Mouse (Mus musculus) embryonic facial prominence, embryonic 15.5 days (tissue): ENCODE results near the gene Tshz2. TPM values are rescaled to one million over a fixed set of nuclear protein-coding genes. Genes with fewer than 3 reads are reported as not detected.
"Not testable (repeated sequence)": the region's sequence is repeated elsewhere in the genome, so short reads cannot be mapped to it uniquely, and the experiment has no call there.

ENCODE experiments used
- ATAC-seq: fragments of 200-750 bp; cut with Nextera tagmentation; 2 replicates; pipeline ENCODE4 v1.8.0; 2017; ENCODE audit warnings: low read depth, moderate TSS enrichment; ENCODE audit not compliant: insufficient number of reproducible peaks, low FRiP score, low TSS enrichment
- H3K27ac ChIP-seq: fragments of 300-500 bp; sonication (generic); replicated peaks from 2 replicates; pipeline ENCODE4 v1.5.1; 2015; ENCODE audit warnings: mild to moderate bottlenecking, inconsistent platforms
- H3K27me3 ChIP-seq: fragments of 300-500 bp; sonication (generic); 2 replicates; pipeline ENCODE4 v1.6.1; 2015; ENCODE audit warnings: inconsistent platforms
- H3K36me3 ChIP-seq: fragments of 300-500 bp; sonication (generic); 2 replicates; pipeline ENCODE4 v1.6.1; 2015; ENCODE audit warnings: mild to moderate bottlenecking, inconsistent platforms
- H3K4me1 ChIP-seq: fragments of 300-500 bp; sonication (generic); 2 replicates; pipeline ENCODE4 v1.6.1; 2015; ENCODE audit warnings: inconsistent platforms
- H3K4me2 ChIP-seq: fragments of 300-500 bp; sonication (generic); replicated peaks from 2 replicates; pipeline ENCODE4 v1.6.1; 2015; ENCODE audit warnings: mild to moderate bottlenecking, inconsistent platforms
- H3K4me3 ChIP-seq: fragments of 300-500 bp; sonication (generic); replicated peaks from 2 replicates; pipeline ENCODE4 v1.5.1; 2015; ENCODE audit warnings: mild to moderate bottlenecking, inconsistent platforms
- H3K9ac ChIP-seq: fragments of 300-500 bp; sonication (generic); 2 replicates; pipeline ENCODE4 v1.6.1; 2015; ENCODE audit warnings: inconsistent platforms
- H3K9me3 ChIP-seq: fragments of 300-500 bp; sonication (generic); replicated peaks from 2 replicates; pipeline ENCODE4 v1.6.1; 2016; ENCODE audit warnings: inconsistent platforms
- WGBS: fragments of 180-500 bp; shearing (Covaris S2); methylation state at CpG from one replicate; pipeline ENCODE4 v1.1.7; 2015; 5-methylcytosine and 5-hydroxymethylcytosine counted together
- polyA plus RNA-seq: library from polyadenylated mRNA; unstranded; fragments of >200 nt; fragmentation: Nextera tagmentation; extraction: Ambion mirVana; gene quantifications from 2 replicates; pipeline ENCODE4 v1.2.1, GENCODE M21; 2015

Gene Tshz2
- 10.1 and 10.5 TPM in 2 replicates for polyA plus RNA-seq

GRCm38 (mm10) chr2:169632338-169633151 is at the start of gene Tshz2:
Gene Tshz2 (plus strand): TSS chr2:169633013.
- Histone ChIP-seq H3K4me2 (peak within 1 kb of the TSS; percentile 90), H3K9ac (peak within 1 kb of the TSS; percentile 75), H3K27me3 (no peaks in the 10 kb centered on the region), H3K36me3 (no peaks in the 10 kb centered on the region), H3K27ac (peak within 1 kb of the TSS; percentile 87), H3K4me3 (peak within 1 kb of the TSS; percentile 66), H3K4me1 (peaks cover 17% of the 10 kb centered on the region), H3K9me3 (no peaks in the 10 kb centered on the region)
- peak; percentile 74 for ATAC-seq
- under 1% methylated on average over 21 of the region's 22 CpGs for WGBS

DNA sequence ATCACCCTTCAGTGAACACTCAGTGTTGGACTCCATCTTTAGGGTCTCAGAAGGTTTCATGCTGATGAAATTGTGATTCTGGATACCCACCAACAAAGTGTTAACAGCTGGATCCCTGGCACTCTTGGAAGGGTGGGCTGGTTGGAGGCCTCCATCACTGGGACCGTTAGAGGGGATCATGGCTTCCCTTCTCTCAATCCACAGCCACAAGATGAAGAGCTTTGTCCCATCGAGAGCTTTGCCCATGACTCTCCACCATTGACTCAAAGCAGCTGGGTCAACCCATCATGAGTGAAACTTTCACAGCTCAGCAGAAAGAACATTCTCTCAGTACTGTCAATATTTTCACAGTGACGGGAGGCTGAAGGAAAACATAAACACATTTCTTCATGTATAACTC is 49.3 kb upstream of the Tshz2 start:
- Histone ChIP-seq H3K4me2 (no peak overlapping the region), H3K36me3 (no peaks in the 10 kb centered on the region), H3K4me1 (no peaks in the 10 kb centered on the region; the same call in 1 of the 2 replicates), H3K27ac (no peak overlapping the region), H3K9me3 (no peaks in the 10 kb centered on the region), H3K9ac (no peak overlapping the region), H3K27me3 (no peaks in the 10 kb centered on the region), H3K4me3 (no peak overlapping the region)
- ATAC-seq, result no peak
- WGBS, result 62% methylated on average over 3 of the region's 3 CpGs

DNA sequence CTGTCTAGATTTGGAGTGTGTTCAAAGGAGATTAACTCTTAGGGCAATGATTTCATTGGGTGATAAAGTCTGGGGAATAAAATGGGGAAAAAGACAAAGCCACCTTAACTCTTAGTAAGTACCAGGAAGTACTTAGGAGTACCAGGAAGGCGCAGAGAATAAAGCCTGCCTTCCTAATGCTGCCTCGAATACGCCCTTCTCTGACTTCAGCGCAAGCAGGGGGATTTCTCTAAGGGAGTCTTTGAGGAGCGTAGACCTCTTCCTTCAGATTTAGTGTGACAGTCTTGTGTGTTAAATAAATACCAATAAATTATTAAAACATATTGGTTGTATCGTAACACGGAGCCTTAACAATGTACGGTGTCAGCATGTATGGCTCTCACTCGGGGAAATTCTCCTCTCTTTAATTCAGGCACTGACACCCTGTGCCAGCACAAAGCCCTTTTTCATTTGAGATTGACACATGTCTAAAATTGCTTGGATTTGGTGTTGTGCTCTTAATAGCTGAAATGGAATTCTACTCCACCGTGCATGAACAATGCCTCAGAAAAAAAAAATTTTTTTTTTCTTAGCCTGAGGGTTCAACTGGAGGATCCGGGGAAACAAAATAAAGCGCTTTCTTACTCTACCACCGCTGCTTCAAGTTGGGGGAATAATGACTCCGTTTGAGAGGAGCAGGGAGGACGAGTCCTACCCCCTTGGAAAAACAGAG is 47.9 kb upstream of the Tshz2 start:
- H3K27me3 ChIP-seq, result no peaks in the 10 kb centered on the region
- H3K27ac ChIP-seq, result no peak overlapping the region; the same call in 1 of the 2 replicates
- H3K9ac ChIP-seq, result no peak overlapping the region
- no peaks in the 10 kb centered on the region; the same call in 1 of the 2 replicates for H3K4me1 ChIP-seq
- H3K4me2 ChIP-seq, result peak overlapping the region; percentile 30
- no peak overlapping the region for H3K4me3 ChIP-seq
- WGBS, result 44% methylated on average over 15 of the region's 15 CpGs
- no peaks in the 10 kb centered on the region for H3K36me3 ChIP-seq
- H3K9me3 ChIP-seq, result no peaks in the 10 kb centered on the region
- no peak for ATAC-seq

GRCm38 (mm10) chr2:169585631-169586285 is 47.1 kb upstream of the Tshz2 start:
- Histone ChIP-seq H3K4me2 (peak overlapping the region; percentile 30), H3K4me3 (no peak overlapping the region), H3K27me3 (no peaks in the 10 kb centered on the region), H3K9me3 (no peaks in the 10 kb centered on the region), H3K9ac (no peak overlapping the region), H3K4me1 (no peaks in the 10 kb centered on the region; the same call in 1 of the 2 replicates), H3K27ac (no peak overlapping the region; the same call in 1 of the 2 replicates), H3K36me3 (no peaks in the 10 kb centered on the region)
- no peak for ATAC-seq
- 61% methylated on average over 12 of the region's 12 CpGs for WGBS

- Histone ChIP-seq H3K9me3 (no peaks in the 10 kb centered on the region), H3K4me1 (no peaks in the 10 kb centered on the region; the same call in 1 of the 2 replicates), H3K9ac (no peak overlapping the region), H3K4me3 (no peak overlapping the region), H3K27me3 (no peaks in the 10 kb centered on the region), H3K27ac (no peak overlapping the region), H3K36me3 (no peaks in the 10 kb centered on the region), H3K4me2 (no peak overlapping the region)
- 81% methylated on average over 3 of the region's 3 CpGs for WGBS
- ATAC-seq, result no peak
Observed at GRCm38 (mm10) chr2:169586688-169587087, 46.1 kb upstream of the Tshz2 start.

- not testable (repeated sequence) for H3K27me3 ChIP-seq, H3K4me3 ChIP-seq, H3K36me3 ChIP-seq, H3K4me1 ChIP-seq, ATAC-seq, H3K9ac ChIP-seq, H3K9me3 ChIP-seq, H3K27ac ChIP-seq, H3K4me2 ChIP-seq
Observed at GRCm38 (mm10) chr2:169587645-169588044, 45.2 kb upstream of the Tshz2 start, which contains the start of gene Gm11011. Gene Gm11011 (minus strand): TSS chr2:169587745.

- H3K27ac ChIP-seq, result no peak overlapping the region
- WGBS, result 76% methylated on average over 10 of the region's 10 CpGs
- no peak overlapping the region for H3K4me3 ChIP-seq
- no peak for ATAC-seq
- H3K9ac ChIP-seq, result no peak overlapping the region
- H3K9me3 ChIP-seq, result no peaks in the 10 kb centered on the region
- H3K4me1 ChIP-seq, result no peaks in the 10 kb centered on the region; the same call in 1 of the 2 replicates
- H3K4me2 ChIP-seq, result no peak overlapping the region
- no peaks in the 10 kb centered on the region for H3K27me3 ChIP-seq
- no peaks in the 10 kb centered on the region for H3K36me3 ChIP-seq
Observed at GRCm38 (mm10) chr2:169589697-169590096, 43.1 kb upstream of the Tshz2 start.

- Histone ChIP-seq H3K27me3 (no peaks in the 10 kb centered on the region), H3K4me3 (no peak overlapping the region), H3K4me1 (no peaks in the 10 kb centered on the region; the same call in 1 of the 2 replicates), H3K9me3 (no peaks in the 10 kb centered on the region), H3K27ac (no peak overlapping the region), H3K9ac (no peak overlapping the region), H3K36me3 (no peaks in the 10 kb centered on the region), H3K4me2 (no peak overlapping the region)
- no peak; the same call in 1 of the 2 replicates for ATAC-seq
- 44% methylated on average over 8 of the region's 8 CpGs for WGBS
Observed at GRCm38 (mm10) chr2:169590412-169590811, 42.4 kb upstream of the Tshz2 start.

DNA sequence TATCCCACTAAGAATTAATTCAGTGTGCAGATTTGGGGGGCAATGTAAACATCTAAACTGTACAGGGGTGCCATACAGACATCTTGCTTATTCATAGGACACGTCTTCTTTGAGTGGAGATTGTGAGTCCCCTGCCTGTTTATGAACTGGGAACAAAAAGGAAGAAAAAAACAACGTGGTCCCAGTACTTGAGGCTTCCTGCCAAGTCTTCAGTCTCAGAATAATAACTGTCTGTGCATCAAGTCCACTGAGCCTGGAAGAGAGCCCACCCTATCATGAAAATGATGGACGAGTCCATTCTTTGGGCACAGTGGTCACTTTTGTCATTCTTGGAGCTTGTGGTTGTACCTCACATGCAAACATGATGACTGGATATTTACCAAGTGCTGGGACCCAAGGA is 39.1 kb upstream of the Tshz2 start:
- Histone ChIP-seq H3K4me3 (no peak overlapping the region), H3K4me1 (no peaks in the 10 kb centered on the region), H3K27me3 (no peaks in the 10 kb centered on the region), H3K9me3 (no peaks in the 10 kb centered on the region), H3K4me2 (no peak overlapping the region), H3K27ac (no peak overlapping the region), H3K9ac (no peak overlapping the region), H3K36me3 (no peaks in the 10 kb centered on the region)
- no peak for ATAC-seq
- WGBS, result 77% methylated on average over 3 of the region's 3 CpGs

GRCm38 (mm10) chr2:169597357-169597756 is 35.5 kb upstream of the Tshz2 start:
- H3K4me2 ChIP-seq, result no peak overlapping the region
- no peak overlapping the region for H3K27ac ChIP-seq
- H3K9me3 ChIP-seq, result no peaks in the 10 kb centered on the region
- H3K9ac ChIP-seq, result no peak overlapping the region
- no peak overlapping the region for H3K4me3 ChIP-seq
- no peaks in the 10 kb centered on the region for H3K36me3 ChIP-seq
- no peak for ATAC-seq
- H3K27me3 ChIP-seq, result no peaks in the 10 kb centered on the region
- H3K4me1 ChIP-seq, result peaks cover 10% of the 10 kb centered on the region; the same call in 1 of the 2 replicates
- 73% methylated on average over 6 of the region's 6 CpGs for whole genome bisulfite sequencing

GRCm38 (mm10) chr2:169597971-169598370 is 34.8 kb upstream of the Tshz2 start:
- Histone ChIP-seq H3K27ac (no peak overlapping the region), H3K36me3 (no peaks in the 10 kb centered on the region), H3K4me3 (no peak overlapping the region), H3K9ac (no peak overlapping the region), H3K27me3 (no peaks in the 10 kb centered on the region), H3K9me3 (no peaks in the 10 kb centered on the region), H3K4me2 (no peak overlapping the region), H3K4me1 (peaks cover 10% of the 10 kb centered on the region; the same call in 1 of the 2 replicates)
- WGBS, result 74% methylated on average over 8 of the region's 8 CpGs
- no peak for ATAC-seq
